Mouse (Mus musculus) lung, embryonic 16.5 days (tissue): ENCODE measurements at regions not wholly inside any gene's neighbourhood (a gene's known extent, or its start where the extent isn't known, plus 50 kb on each side); places are given as distances from the start of the nearest gene placed in this dataset.
"Not testable (repeated sequence)": the region's sequence is repeated elsewhere in the genome, so short reads cannot be mapped to it uniquely, and the experiment has no call there.

Experiments
- ATAC-seq: fragments of 200-750 bp; cut with Nextera tagmentation; 2 replicates; pipeline ENCODE4 v1.8.0; 2017; ENCODE audit warnings: low read depth, mild to moderate bottlenecking, moderate library complexity
- H3K27ac ChIP-seq: fragments of 300-500 bp; sonication (generic); 2 replicates; pipeline ENCODE4 v1.5.1; 2014; ENCODE audit warnings: mild to moderate bottlenecking, control low read depth, low read length
- H3K27me3 ChIP-seq: fragments of 300-500 bp; sonication (generic); 2 replicates; pipeline ENCODE4 v1.6.1; 2014; ENCODE audit warnings: low read depth, low read length, mixed read lengths; ENCODE audit not compliant: control insufficient read depth, insufficient read depth
- H3K36me3 ChIP-seq: fragments of 300-500 bp; sonication (generic); 2 replicates; pipeline ENCODE4 v1.6.1; 2014; ENCODE audit warnings: low read length; ENCODE audit not compliant: control insufficient read depth, insufficient read depth
- H3K4me1 ChIP-seq: fragments of 300-500 bp; sonication (generic); replicated peaks from 2 replicates; pipeline ENCODE4 v1.6.1; 2014; ENCODE audit warnings: low read length, mixed read lengths; ENCODE audit not compliant: control insufficient read depth, insufficient read depth
- H3K4me2 ChIP-seq: fragments of 300-500 bp; sonication (generic); 2 replicates; pipeline ENCODE4 v1.6.1; 2014; ENCODE audit warnings: low read depth, low read length, control low read depth
- H3K4me3 ChIP-seq: fragments of 300-500 bp; sonication (generic); 2 replicates; pipeline ENCODE4 v1.5.1; 2014; ENCODE audit warnings: mild to moderate bottlenecking, low read length, control low read depth
- H3K9ac ChIP-seq: fragments of 300-500 bp; sonication (generic); 2 replicates; pipeline ENCODE4 v1.6.1; 2014; ENCODE audit warnings: low read length, control low read depth
- H3K9me3 ChIP-seq: fragments of 300-500 bp; sonication (generic); 2 replicates; pipeline ENCODE4 v1.6.1; 2016; ENCODE audit warnings: low read length; ENCODE audit not compliant: control insufficient read depth
- WGBS: fragments of 180-500 bp; shearing (Covaris S2); extraction: QIAGEN DNeasy Blood & Tissue Kit; methylation state at CpG from one replicate; pipeline ENCODE4 v1.1.7; 2014; 5-methylcytosine and 5-hydroxymethylcytosine counted together

GRCm38 (mm10) chr1:23316288-23316687 is 81.3 kb downstream of the Ogfrl1 start:
- not testable (repeated sequence) for H3K4me2 ChIP-seq, H3K9me3 ChIP-seq, H3K4me1 ChIP-seq, H3K36me3 ChIP-seq, H3K9ac ChIP-seq, H3K27ac ChIP-seq, H3K4me3 ChIP-seq, ATAC-seq, H3K27me3 ChIP-seq
- 100% methylated on average over 2 of the region's 2 CpGs for WGBS

DNA sequence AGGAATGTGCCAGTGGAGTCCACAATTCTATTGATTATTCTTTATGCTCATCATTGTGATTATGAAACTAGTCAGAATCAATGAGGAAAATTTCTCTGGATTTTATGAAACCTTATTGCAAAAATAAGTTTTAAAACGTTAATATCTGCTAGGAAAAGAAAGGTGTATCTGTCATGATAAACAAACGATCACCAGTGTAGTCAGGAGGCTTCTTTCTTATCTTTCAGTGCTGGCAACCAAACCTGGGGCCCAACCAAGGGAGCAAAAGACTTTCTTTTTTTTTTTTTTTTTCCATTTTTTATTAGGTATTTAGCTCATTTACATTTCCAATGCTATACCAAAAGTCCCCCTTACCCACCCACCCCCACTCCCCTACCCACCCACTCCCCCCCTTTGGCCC is 82.7 kb downstream of the Ogfrl1 start:
- not testable (repeated sequence) for ATAC-seq, H3K27me3 ChIP-seq, H3K4me1 ChIP-seq, H3K4me3 ChIP-seq, H3K9me3 ChIP-seq, H3K36me3 ChIP-seq, H3K4me2 ChIP-seq, H3K27ac ChIP-seq, H3K9ac ChIP-seq
- WGBS: 81% methylated on average over 2 of the region's 2 CpGs

DNA sequence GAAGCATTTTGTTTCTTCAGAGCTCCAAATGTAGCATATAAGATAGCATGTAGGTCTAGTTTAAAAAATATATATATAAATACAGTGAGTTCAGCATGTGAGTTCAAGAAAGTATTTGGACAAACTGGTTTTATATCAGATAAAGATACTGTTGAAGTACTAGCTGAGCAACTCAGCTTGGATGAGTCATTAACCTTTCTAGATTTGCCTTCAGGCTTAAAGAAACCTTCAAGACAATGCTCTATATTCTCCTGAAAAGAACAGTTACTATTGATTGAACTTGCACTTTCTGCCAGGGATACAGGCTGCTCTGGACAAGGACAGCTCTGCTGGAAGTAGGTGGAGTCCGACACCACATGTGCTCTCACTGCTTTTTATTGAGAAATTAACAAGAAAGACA is 104.9 kb downstream of the Ogfrl1 start:
- ATAC-seq: no peak
- no peaks in the 10 kb centered on the region for H3K4me1 ChIP-seq
- no peak overlapping the region for H3K9ac ChIP-seq
- H3K27ac ChIP-seq: no peak overlapping the region
- H3K27me3 ChIP-seq: no peaks in the 10 kb centered on the region
- WGBS: 92% methylated on average over 1 of the region's 1 CpGs
- H3K4me3 ChIP-seq: no peak overlapping the region
- no peaks in the 10 kb centered on the region for H3K9me3 ChIP-seq
- no peak overlapping the region for H3K4me2 ChIP-seq
- peaks cover 4% of the 10 kb centered on the region; the same call in 1 of the 2 replicates for H3K36me3 ChIP-seq

DNA sequence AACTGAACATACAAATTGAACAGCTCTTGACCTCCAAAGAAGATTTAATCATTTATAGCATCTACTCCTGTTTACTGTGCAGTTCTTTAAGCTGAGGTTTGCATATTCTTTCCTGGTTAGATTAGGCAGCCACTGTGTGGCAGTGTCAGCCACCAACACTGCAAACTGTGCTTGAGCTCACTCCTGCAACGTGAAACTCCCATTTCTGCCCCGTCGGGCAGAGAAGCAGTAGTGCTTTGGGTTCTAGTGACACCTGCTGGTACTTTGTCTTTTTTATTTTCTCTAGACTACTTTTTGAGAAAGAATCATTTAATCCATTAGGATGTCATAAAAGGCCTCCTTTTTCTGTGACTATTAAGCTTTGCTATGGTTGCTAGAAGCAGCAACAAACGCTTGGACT is 110.8 kb downstream of the Ogfrl1 start:
- 0 out of 2 replicates have a peak, but pooled peaks cover 2% of the 10 kb centered on the region for H3K4me1 ChIP-seq
- no peak overlapping the region for H3K9ac ChIP-seq
- H3K9me3 ChIP-seq: no peaks in the 10 kb centered on the region
- H3K4me2 ChIP-seq: no peak overlapping the region
- peak; percentile 79 for ATAC-seq
- no peak overlapping the region for H3K4me3 ChIP-seq
- 0 out of 2 replicates have a peak overlapping the region, but pooled peaks have one; percentile 10 for H3K27ac ChIP-seq
- H3K36me3 ChIP-seq: peaks cover 4% of the 10 kb centered on the region; the same call in 1 of the 2 replicates
- no peaks in the 10 kb centered on the region for H3K27me3 ChIP-seq
- 23% methylated on average over 4 of the region's 4 CpGs for WGBS

GRCm38 (mm10) chr1:23282870-23283219 is 114.7 kb downstream of the Ogfrl1 start:
- 90% methylated on average over 4 of the region's 4 CpGs for WGBS
- no peak for ATAC-seq
- Histone ChIP-seq H3K36me3 (peaks cover 13% of the 10 kb centered on the region; the same call in 1 of the 2 replicates), H3K9ac (no peak overlapping the region), H3K9me3 (no peaks in the 10 kb centered on the region), H3K27me3 (no peaks in the 10 kb centered on the region), H3K4me2 (no peak overlapping the region), H3K4me1 (0 out of 2 replicates have a peak, but pooled peaks cover 2% of the 10 kb centered on the region), H3K27ac (no peak overlapping the region), H3K4me3 (no peak overlapping the region)

DNA sequence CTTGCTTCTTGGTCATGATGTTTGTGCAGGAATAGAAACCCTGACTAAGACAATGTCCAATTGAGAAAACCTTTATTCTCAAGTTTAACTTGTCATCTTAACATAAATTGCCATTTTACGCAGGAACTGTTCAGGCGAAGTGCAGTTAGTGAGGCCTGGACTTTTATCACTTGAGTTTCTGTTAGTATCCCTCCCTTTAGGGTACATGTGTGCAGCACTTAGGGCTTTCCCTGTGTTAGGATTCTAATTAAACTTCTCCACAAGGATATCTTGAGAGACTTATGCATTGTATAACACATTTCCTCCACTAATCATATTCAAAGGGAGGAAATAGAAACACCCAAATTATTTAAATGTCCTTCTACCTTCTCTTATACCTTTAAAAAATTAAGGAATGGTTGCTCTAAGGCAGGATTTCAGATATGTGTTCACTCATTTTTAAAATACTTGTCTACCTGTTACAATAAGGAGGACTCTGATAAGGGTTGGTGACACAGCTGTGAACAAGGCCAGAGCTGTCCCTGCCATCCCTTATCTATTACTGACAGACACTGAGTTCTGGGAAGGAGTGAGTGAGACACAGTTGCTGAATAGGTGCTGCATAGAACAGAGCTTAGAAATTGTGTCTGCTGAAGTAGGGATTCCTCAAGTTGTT is 115.2 kb downstream of the Ogfrl1 start:
- Histone ChIP-seq H3K9me3 (no peaks in the 10 kb centered on the region), H3K27me3 (no peaks in the 10 kb centered on the region), H3K27ac (no peak overlapping the region), H3K9ac (no peak overlapping the region), H3K4me3 (no peak overlapping the region), H3K36me3 (peaks cover 13% of the 10 kb centered on the region; the same call in 1 of the 2 replicates), H3K4me2 (no peak overlapping the region), H3K4me1 (0 out of 2 replicates have a peak, but pooled peaks cover 2% of the 10 kb centered on the region)
- 85% methylated on average over 2 of the region's 2 CpGs for WGBS
- ATAC-seq: no peak

- Histone ChIP-seq H3K9me3 (no peaks in the 10 kb centered on the region), H3K4me2 (no peak overlapping the region), H3K36me3 (peaks cover 13% of the 10 kb centered on the region; the same call in 1 of the 2 replicates), H3K4me1 (0 out of 2 replicates have a peak, but pooled peaks cover 2% of the 10 kb centered on the region), H3K27ac (no peak overlapping the region), H3K4me3 (no peak overlapping the region), H3K9ac (no peak overlapping the region), H3K27me3 (no peaks in the 10 kb centered on the region)
- ATAC-seq: peak; percentile 88
- WGBS: 66% methylated on average over 2 of the region's 2 CpGs
Observed at GRCm38 (mm10) chr1:23279827-23280226, 117.7 kb downstream of the Ogfrl1 start.

- no peaks in the 10 kb centered on the region for H3K36me3 ChIP-seq
- H3K4me2 ChIP-seq: peak overlapping the region; percentile 36
- no peaks in the 10 kb centered on the region for H3K27me3 ChIP-seq
- 6% methylated on average over 6 of the region's 6 CpGs for WGBS
- peak; percentile 59; the same call in 1 of the 2 replicates for ATAC-seq
- peaks cover 15% of the 10 kb centered on the region for H3K4me1 ChIP-seq
- H3K9me3 ChIP-seq: no peaks in the 10 kb centered on the region
- H3K9ac ChIP-seq: no peak overlapping the region
- no peak overlapping the region for H3K4me3 ChIP-seq
- H3K27ac ChIP-seq: peak overlapping the region; percentile 86
Observed at GRCm38 (mm10) chr1:23272077-23272476, 125.5 kb downstream of the Ogfrl1 start.

GRCm38 (mm10) chr1:23270910-23271822 is 126.4 kb downstream of the Ogfrl1 start:
- Histone ChIP-seq H3K4me2 (peak overlapping the region; percentile 50), H3K9me3 (no peaks in the 10 kb centered on the region), H3K4me3 (peak overlapping the region; percentile 27; the same call in 1 of the 2 replicates), H3K9ac (no peak overlapping the region), H3K27ac (peak overlapping the region; percentile 95), H3K4me1 (peaks cover 15% of the 10 kb centered on the region), H3K36me3 (no peaks in the 10 kb centered on the region), H3K27me3 (no peaks in the 10 kb centered on the region)
- peak; percentile 84 for ATAC-seq
- 13% methylated on average over 6 of the region's 6 CpGs for WGBS
